Mouse (Mus musculus) ES-E14 (cell line): Measurements from ENCODE around the gene Sez6l2. TPM values are rescaled to one million over a fixed set of nuclear protein-coding genes. Genes with fewer than 3 reads are reported as not detected.

Source experiments
- DNase-seq: peaks from one replicate; pipeline ENCODE4 v3.0.0-alpha.2; 2013; ENCODE audit warnings: low read depth, low spot score
- H3K27ac ChIP-seq: 2 replicates; pipeline ENCODE4 v1.5.1; 2012; ENCODE audit warnings: low read depth, mild to moderate bottlenecking, low read length, moderate library complexity, mixed read lengths; ENCODE audit not compliant: poor library complexity, insufficient read depth, severe bottlenecking
- H3K36me3 ChIP-seq: 2 replicates; pipeline ENCODE4 v1.6.1; 2012; ENCODE audit warnings: mild to moderate bottlenecking, low read length, moderate library complexity, mixed read lengths; ENCODE audit not compliant: control insufficient read depth, poor library complexity, insufficient read depth, severe bottlenecking
- H3K4me1 ChIP-seq, 2 experiments: fragments of 150-350 bp in 1 of 2; sonication (generic) in 1 of 2; 2 replicates each; pipeline ENCODE4 v1.6.1; 2012; ENCODE audit warnings: low read length in 2 of 2, mild to moderate bottlenecking in 1 of 2, mixed read lengths in 1 of 2; ENCODE audit not compliant: control insufficient read depth in 2 of 2, insufficient read depth in 2 of 2, poor library complexity in 1 of 2
- H3K4me3 ChIP-seq, 2 experiments: fragments of 150-350 bp in 1 of 2; sonication (generic) in 1 of 2; 2 replicates each; pipeline ENCODE4 v1.5.1; 2012; ENCODE audit warnings: low read length in 2 of 2, low read depth in 1 of 2, mild to moderate bottlenecking in 1 of 2, mixed read lengths in 1 of 2; ENCODE audit not compliant: insufficient read depth in 1 of 2, poor library complexity in 1 of 2, severe bottlenecking in 1 of 2
- H3K9ac ChIP-seq: 2 replicates; pipeline ENCODE4 v1.6.1; 2012; ENCODE audit warnings: low read depth, mild to moderate bottlenecking, low read length, mixed read lengths; ENCODE audit not compliant: poor library complexity, insufficient read depth, severe bottlenecking
- H3K9me3 ChIP-seq: fragments of 150-350 bp; sonication (generic); 2 replicates; pipeline ENCODE4 v1.6.1; 2012; ENCODE audit warnings: low read depth, mild to moderate bottlenecking, low read length; ENCODE audit not compliant: control insufficient read depth, insufficient read depth
- CHD2 ChIP-seq: IDR thresholded peaks from 2 replicates; pipeline ENCODE4 v1.6.1; 2014; ENCODE audit warnings: mild to moderate bottlenecking, low read depth, low read length, inconsistent platforms
- HCFC1 ChIP-seq: IDR thresholded peaks from 2 replicates; pipeline ENCODE4 v1.6.1; 2012; ENCODE audit warnings: low read length, inconsistent platforms, borderline replicate concordance; ENCODE audit not compliant: insufficient read depth
- MAFK ChIP-seq: IDR thresholded peaks from 2 replicates; pipeline ENCODE4 v1.6.1; 2014; ENCODE audit warnings: mild to moderate bottlenecking, low read depth, low read length, inconsistent platforms; ENCODE audit not compliant: insufficient read depth
- ZC3H11A ChIP-seq: IDR thresholded peaks from 2 replicates; pipeline ENCODE4 v1.6.1; 2012; ENCODE audit warnings: low read depth, mild to moderate bottlenecking, inconsistent platforms, low read length, borderline replicate concordance
- ZNF384 ChIP-seq: IDR thresholded peaks from 2 replicates; pipeline ENCODE4 v1.6.1; 2012; ENCODE audit warnings: low read depth, low read length, inconsistent platforms
- in situ Hi-C, 2 experiments: fragments of 600-800 bp; cut with MboI; formaldehyde crosslinking; loops; one replicate each; pipeline ENCODE4 v1.15.1; 2025; ENCODE audit warnings: low sequenced_read_pairs in 2 of 2, inconsistent platforms in 1 of 2; ENCODE audit not compliant: unreplicated experiment in 2 of 2
- total RNA-seq: library from RNA; depleted of rRNA; stranded (reverse); fragments of 300-350 nt; gene quantifications from 2 replicates; pipeline ENCODE4 v1.2.3, GENCODE M21; 2012

Sez6l2 gene
- total RNA-seq, 1 experiment = 0.80 TPM

DNA sequence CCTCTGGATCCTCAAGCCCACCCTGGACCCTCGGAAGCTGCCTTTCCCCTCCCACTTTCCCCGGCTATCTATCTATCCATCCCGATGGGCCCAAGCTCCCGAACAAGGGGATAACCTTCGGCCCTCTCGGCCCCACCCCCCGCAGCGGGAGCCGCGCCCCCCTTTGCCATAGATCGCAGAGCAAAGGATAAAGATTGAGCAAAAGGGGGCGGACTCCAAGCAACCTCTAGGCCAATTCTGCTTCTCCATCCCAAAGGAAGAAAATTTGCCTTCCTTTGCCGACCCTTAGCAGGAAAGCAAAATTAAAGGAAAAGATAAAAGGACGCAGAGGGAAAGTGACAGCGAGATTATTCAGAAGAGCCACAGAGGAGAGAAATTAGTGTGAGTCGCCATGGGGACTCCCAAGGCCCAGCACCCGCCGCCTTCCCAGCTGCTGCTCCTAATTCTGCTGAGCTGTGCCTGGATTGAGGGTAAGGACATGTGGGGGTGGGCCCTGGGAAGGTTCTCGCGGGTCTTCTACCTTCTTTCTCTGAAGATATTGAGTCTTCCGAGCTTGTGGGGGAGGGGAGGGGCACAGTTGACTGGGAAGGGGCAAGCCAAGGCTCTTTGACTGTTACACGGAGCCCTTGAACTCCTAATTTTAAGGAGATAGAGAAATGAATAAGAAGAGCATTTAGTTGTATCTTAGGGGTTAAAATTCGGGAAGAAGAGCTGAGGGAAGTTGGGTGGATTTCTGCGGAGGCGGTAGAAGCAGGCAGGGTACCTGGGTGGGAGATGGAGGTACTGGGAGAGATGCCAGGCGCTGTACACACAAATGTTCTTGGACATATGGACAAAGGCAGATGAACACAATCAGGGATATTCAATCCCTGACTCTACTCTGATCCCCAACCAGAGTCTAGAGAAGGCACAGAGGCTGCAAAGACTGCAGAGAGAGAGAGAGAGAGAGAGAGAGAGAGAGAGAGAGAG is 568 bp downstream of the Sez6l2 start:
- no peak for TF ChIP-seq ZC3H11A
- no peak for TF ChIP-seq CHD2
- TF ChIP-seq HCFC1 = no peak
- TF ChIP-seq ZNF384 = no peak
- no peak for TF ChIP-seq MAFK
- no peaks in the 10 kb centered on the region for H3K9me3 ChIP-seq
- H3K4me3 ChIP-seq = peak overlapping the region; percentile 21 to 76
- in situ Hi-C loops = no loop called here
- DNase-seq = no peak
- no peak overlapping the region for H3K9ac ChIP-seq
- H3K27ac ChIP-seq = no peak overlapping the region
- no peaks in the 10 kb centered on the region for H3K36me3 ChIP-seq
- peaks cover 0 to 9% of the 10 kb centered on the region in 2 experiments; a peak in 1 of 4 replicates for H3K4me1 ChIP-seq

DNA sequence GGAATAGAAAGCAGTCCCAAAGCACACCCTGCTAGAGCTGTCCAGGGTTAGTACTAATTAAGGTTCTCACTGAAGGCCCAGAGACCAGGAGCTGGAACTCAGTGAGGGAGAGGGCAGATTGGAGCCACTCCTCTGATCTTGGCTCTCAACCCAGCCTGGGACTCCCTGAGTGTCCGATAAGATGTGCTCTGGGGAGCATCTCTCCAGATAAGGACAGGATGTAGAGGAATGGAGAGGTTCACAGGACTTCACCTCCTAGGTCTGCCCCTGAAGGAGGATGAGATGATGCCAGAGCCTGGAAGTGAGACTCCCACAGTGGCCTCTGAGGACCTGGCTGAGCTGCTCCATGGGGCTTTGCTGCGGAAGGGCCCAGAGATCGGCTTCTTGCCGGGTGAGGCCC is 1.4 kb downstream of the Sez6l2 start:
- H3K4me3 ChIP-seq = no peak overlapping the region
- peaks cover 0 to 9% of the 10 kb centered on the region in 2 experiments; a peak in 1 of 4 replicates for H3K4me1 ChIP-seq
- no peak overlapping the region for H3K27ac ChIP-seq
- in situ Hi-C loops = no loop called here
- H3K9me3 ChIP-seq = no peaks in the 10 kb centered on the region
- no peak overlapping the region for H3K9ac ChIP-seq
- no peak for TF ChIP-seq HCFC1
- no peak for TF ChIP-seq CHD2
- TF ChIP-seq ZC3H11A = no peak
- DNase-seq = no peak
- H3K36me3 ChIP-seq = no peaks in the 10 kb centered on the region

- in situ Hi-C loops = no loop called here
- DNase-seq = no peak
- Histone ChIP-seq H3K9ac (no peak overlapping the region), H3K27ac (no peak overlapping the region), H3K4me1 (peaks cover 0 to 9% of the 10 kb centered on the region in 2 experiments; a peak in 1 of 4 replicates), H3K9me3 (no peaks in the 10 kb centered on the region), H3K4me3 (no peak overlapping the region), H3K36me3 (no peaks in the 10 kb centered on the region)
- TF ChIP-seq ZC3H11A (no peak), MAFK (no peak), ZNF384 (no peak), HCFC1 (no peak), CHD2 (no peak)
Measured at GRCm38 (mm10) chr7:126952646-126953045, 2.3 kb downstream of the Sez6l2 start.

DNA sequence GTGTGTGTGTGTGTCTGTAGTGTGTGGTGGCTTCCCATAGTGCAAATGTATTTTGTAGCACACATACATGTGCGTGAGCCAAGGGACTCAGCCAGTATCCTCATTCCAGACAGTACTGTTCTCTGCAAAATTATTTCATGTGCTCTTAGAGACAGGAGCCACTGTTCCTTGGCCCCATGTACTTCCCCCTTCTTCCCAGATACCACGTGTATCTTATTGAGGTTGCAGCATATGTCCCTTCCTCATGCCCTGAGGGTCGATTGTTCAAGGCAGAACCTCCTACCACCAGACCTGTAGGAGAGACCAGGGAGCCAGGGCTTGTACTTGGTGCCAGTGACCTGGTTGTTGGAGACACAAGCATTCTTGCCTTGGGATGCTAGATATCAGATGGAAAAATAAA is 4.8 kb downstream of the Sez6l2 start:
- no peak overlapping the region for H3K27ac ChIP-seq
- in situ Hi-C loops = no loop called here
- no peaks in the 10 kb centered on the region for H3K36me3 ChIP-seq
- TF ChIP-seq ZNF384 (no peak), CHD2 (no peak), HCFC1 (no peak), ZC3H11A (no peak), MAFK (no peak)
- no peak overlapping the region for H3K4me3 ChIP-seq
- H3K9ac ChIP-seq = no peak overlapping the region
- H3K4me1 ChIP-seq = peaks cover 0 to 6% of the 10 kb centered on the region in 2 experiments; a peak in 1 of 4 replicates
- DNase-seq = no peak
- H3K9me3 ChIP-seq = no peaks in the 10 kb centered on the region

DNA sequence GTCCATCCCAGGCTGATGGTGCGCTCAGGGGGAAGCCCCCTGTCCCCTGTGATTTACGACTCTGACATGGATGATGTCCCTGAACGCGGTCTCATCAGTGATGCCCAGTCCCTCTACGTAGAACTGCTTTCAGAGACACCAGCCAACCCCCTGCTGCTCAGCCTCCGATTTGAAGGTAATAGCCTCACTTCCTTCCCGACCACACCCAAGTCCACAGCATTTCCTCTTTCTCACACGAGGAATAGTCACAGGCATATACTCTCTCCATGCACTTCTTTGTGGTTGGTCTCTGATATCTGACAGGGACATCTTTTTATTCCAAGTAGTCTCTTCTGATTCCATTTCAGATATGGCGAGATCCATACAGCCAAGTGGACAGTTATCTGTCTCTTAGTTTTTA is 9.4 kb downstream of the Sez6l2 start:
- Histone ChIP-seq H3K9me3 (no peaks in the 10 kb centered on the region), H3K9ac (no peak overlapping the region), H3K4me1 (peaks cover 0 to 5% of the 10 kb centered on the region in 2 experiments; a peak in 1 of 4 replicates), H3K36me3 (no peaks in the 10 kb centered on the region), H3K4me3 (no peak overlapping the region), H3K27ac (no peak overlapping the region)
- in situ Hi-C loops = no loop called here
- TF ChIP-seq MAFK (no peak), ZC3H11A (no peak), ZNF384 (no peak), CHD2 (no peak), HCFC1 (no peak)
- DNase-seq = no peak
